Mouse (Mus musculus): Measurements from ENCODE around the gene Gmcl1. TPM values are rescaled to one million over a fixed set of nuclear protein-coding genes. Genes with fewer than 3 reads are reported as not detected.

Gene Gmcl1
- total and polyA plus RNA-seq, 3 experiments, result 15.9 to 67.0 (median 21.5) TPM

DNA sequence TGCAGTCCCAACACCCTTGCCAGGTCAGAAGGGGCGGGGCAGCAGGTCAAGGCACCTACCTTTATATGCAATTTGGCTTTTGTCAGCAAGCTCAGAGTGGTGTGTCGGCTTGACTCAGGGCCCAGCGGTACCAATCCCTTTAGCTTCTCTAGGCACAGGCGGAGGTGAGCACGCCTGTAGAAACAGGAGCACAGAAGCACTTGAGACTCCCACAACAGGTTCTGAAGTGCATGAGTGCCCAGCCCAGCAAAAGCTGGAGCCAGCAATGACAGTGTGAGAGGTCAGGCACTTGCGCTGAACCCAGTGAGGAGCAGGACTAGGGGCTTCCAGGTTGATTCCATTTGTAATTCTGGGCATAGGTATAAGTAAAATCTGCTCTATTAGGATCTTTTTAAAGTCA is 80.2 kb downstream of the Gmcl1 start:
- Histone ChIP-seq H3K4me3 (ENCODE audit: control insufficient read depth in 1 of 2, insufficient read depth in 1 of 2, low read depth in 2 of 2, low read length in 2 of 2) (no peak overlapping the region), H3K27me3 (ENCODE audit: control insufficient read depth in 1 of 2, insufficient read depth in 2 of 2, low read length in 2 of 2) (no peaks in the 10 kb centered on the region), H3K79me2 (ENCODE audit: control insufficient read depth, insufficient read depth, low read length, poor library complexity) (no peaks in the 10 kb centered on the region), H3K4me1 (ENCODE audit: control insufficient read depth in 1 of 2, insufficient read depth in 2 of 2, low read length in 2 of 2) (no peaks in the 10 kb centered on the region), H3K36me3 (ENCODE audit: control insufficient read depth in 1 of 2, insufficient read depth in 2 of 2, low read length in 2 of 2) (no peaks in the 10 kb centered on the region; a peak in 1 of 4 replicates), H3K27ac (ENCODE audit: control insufficient read depth, low read depth, low read length) (no peak overlapping the region), H3K9me3 (replicated peaks; ENCODE audit: insufficient read depth, low read length) (no peaks in the 10 kb centered on the region), H3K9ac (ENCODE audit: control insufficient read depth, low read depth, low read length, poor library complexity, severe bottlenecking) (no peak overlapping the region)
- DNase-seq (ENCODE audit: low read depth, low spot score), result no peak
- TF ChIP-seq MYB (IDR thresholded peaks at IDR 0.05; ENCODE audit: low read depth, low read length) (no peak), CHD2 (IDR thresholded peaks at IDR 0.05; ENCODE audit: low read length) (no peak), NRF1 (IDR thresholded peaks at IDR 0.05; ENCODE audit: insufficient read depth, low read depth, low read length, poor library complexity, severe bottlenecking) (no peak), ETS1 (IDR thresholded peaks at IDR 0.05; ENCODE audit: low read depth, low read length) (no peak), MAFK (IDR thresholded peaks at IDR 0.05; ENCODE audit: borderline replicate concordance, low read depth, low read length) (no peak), GABPA (IDR thresholded peaks at IDR 0.05; ENCODE audit: low read depth, low read length) (no peak), CHD1 (IDR thresholded peaks at IDR 0.05; ENCODE audit: low read depth, low read length) (no peak), ZNF384 (IDR thresholded peaks at IDR 0.05; ENCODE audit: low read depth, low read length) (no peak), RAD21 (IDR thresholded peaks at IDR 0.05; ENCODE audit: low read depth, low read length) (no peak)

DNA sequence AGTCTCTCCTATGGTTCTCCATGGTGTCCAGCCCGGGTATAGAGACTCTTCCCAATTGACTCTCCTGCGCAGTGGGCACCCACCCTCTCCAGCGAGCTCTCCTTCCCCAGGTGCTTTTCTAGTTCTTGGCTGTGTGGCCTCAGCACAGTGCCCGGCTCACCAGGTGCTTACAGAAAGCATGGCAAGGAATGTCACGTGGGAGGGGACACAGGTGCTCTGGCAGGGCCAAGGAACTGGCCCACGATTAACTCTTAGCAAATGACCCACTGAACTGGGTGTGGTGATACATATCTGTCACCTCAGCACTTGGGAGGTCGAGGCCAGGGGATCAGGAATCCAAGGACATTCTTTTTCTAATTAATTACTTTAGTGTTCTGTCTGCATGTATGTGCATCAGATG is 87.0 kb downstream of the Gmcl1 start:
- no peaks in the 10 kb centered on the region for H3K4me1 ChIP-seq (ENCODE audit: control insufficient read depth in 1 of 2, insufficient read depth in 2 of 2, low read length in 2 of 2)

DNA sequence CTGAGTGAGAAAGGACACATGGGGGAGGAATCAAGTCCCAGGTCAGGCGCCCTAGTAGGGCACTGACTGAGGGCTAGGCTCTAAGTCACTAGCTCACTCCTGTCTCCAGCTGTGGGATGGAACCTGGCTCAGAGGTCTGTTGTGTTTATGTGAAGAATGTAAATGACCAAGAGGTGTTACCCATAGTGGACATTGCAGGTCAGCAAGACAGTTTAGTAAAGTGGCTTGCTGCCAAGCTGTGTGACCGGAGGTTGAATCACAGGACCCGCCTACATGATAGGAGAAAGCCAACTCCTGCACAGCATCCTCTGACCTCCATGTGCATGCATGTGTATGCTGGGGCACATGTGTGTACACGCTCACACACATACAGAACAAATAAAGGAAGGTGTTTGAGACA is 87.6 kb downstream of the Gmcl1 start:
- TF ChIP-seq EP300 (IDR thresholded peaks at IDR 0.05; ENCODE audit: low read depth in 1 of 2, low read length in 2 of 2) (no peak), MEF2A (IDR thresholded peaks at IDR 0.05; ENCODE audit: extremely low read depth, insufficient replicate concordance, low read depth, low read length, poor library complexity, severe bottlenecking) (no peak), KAT2A (conservative IDR thresholded peaks at IDR 0.05; ENCODE audit: low read depth, low read length) (no peak), USF1 (IDR thresholded peaks at IDR 0.05; ENCODE audit: low read depth, low read length) (no peak), MAX (IDR thresholded peaks at IDR 0.05; ENCODE audit: low read length) (no peak), CTCF (IDR thresholded peaks at IDR 0.05 in 2 of 3, conservative IDR thresholded peaks at IDR 0.05 in 1 of 3; ENCODE audit: control insufficient read depth in 1 of 3, insufficient read depth in 1 of 3, low read depth in 2 of 3, low read length in 3 of 3, poor library complexity in 1 of 3, severe bottlenecking in 1 of 3) (no peak), CHD2 (IDR thresholded peaks at IDR 0.05; ENCODE audit: low read length) (no peak), NRF1 (IDR thresholded peaks at IDR 0.05; ENCODE audit: insufficient read depth, low read depth, low read length, poor library complexity, severe bottlenecking) (no peak), MAFK (IDR thresholded peaks at IDR 0.05; ENCODE audit: borderline replicate concordance, low read depth, low read length) (no peak)
- no peaks in the 10 kb centered on the region; a peak in 1 of 4 replicates for H3K36me3 ChIP-seq (ENCODE audit: control insufficient read depth in 1 of 2, insufficient read depth in 2 of 2, low read length in 2 of 2)
- no peak overlapping the region for H3K27ac ChIP-seq (ENCODE audit: control insufficient read depth, low read depth, low read length)
- no peak for DNase-seq (ENCODE audit: low read depth, low spot score)
- no peaks in the 10 kb centered on the region for H3K27me3 ChIP-seq (ENCODE audit: control insufficient read depth in 1 of 2, insufficient read depth in 2 of 2, low read length in 2 of 2)
- no peaks in the 10 kb centered on the region for H3K4me1 ChIP-seq (ENCODE audit: control insufficient read depth in 1 of 2, insufficient read depth in 2 of 2, low read length in 2 of 2)
- H3K9ac ChIP-seq (ENCODE audit: control insufficient read depth, low read depth, low read length, poor library complexity, severe bottlenecking), result no peak overlapping the region
- no peak overlapping the region for H3K4me3 ChIP-seq (ENCODE audit: control insufficient read depth in 1 of 2, insufficient read depth in 1 of 2, low read depth in 2 of 2, low read length in 2 of 2)
- H3K9me3 ChIP-seq (replicated peaks; ENCODE audit: insufficient read depth, low read length), result no peaks in the 10 kb centered on the region
- no peaks in the 10 kb centered on the region for H3K79me2 ChIP-seq (ENCODE audit: control insufficient read depth, insufficient read depth, low read length, poor library complexity)

More for the DNA sequence above, 87.0 kb downstream of the Gmcl1 start:
- Histone ChIP-seq H3K27me3 (ENCODE audit: control insufficient read depth in 1 of 2, insufficient read depth in 2 of 2, low read length in 2 of 2) (no peaks in the 10 kb centered on the region), H3K79me2 (ENCODE audit: control insufficient read depth, insufficient read depth, low read length, poor library complexity) (no peaks in the 10 kb centered on the region), H3K36me3 (ENCODE audit: control insufficient read depth in 1 of 2, insufficient read depth in 2 of 2, low read length in 2 of 2) (no peaks in the 10 kb centered on the region; a peak in 1 of 4 replicates), H3K27ac (ENCODE audit: control insufficient read depth, low read depth, low read length) (no peak overlapping the region), H3K9me3 (replicated peaks; ENCODE audit: insufficient read depth, low read length) (no peaks in the 10 kb centered on the region), H3K9ac (ENCODE audit: control insufficient read depth, low read depth, low read length, poor library complexity, severe bottlenecking) (no peak overlapping the region), H3K4me3 (ENCODE audit: control insufficient read depth in 1 of 2, insufficient read depth in 1 of 2, low read depth in 2 of 2, low read length in 2 of 2) (no peak overlapping the region)
- no peak for DNase-seq (ENCODE audit: low read depth, low spot score)
- TF ChIP-seq MAFK (IDR thresholded peaks at IDR 0.05; ENCODE audit: borderline replicate concordance, low read depth, low read length) (no peak), TBP (IDR thresholded peaks at IDR 0.05; ENCODE audit: low read depth, low read length) (no peak), USF1 (IDR thresholded peaks at IDR 0.05; ENCODE audit: low read depth, low read length) (no peak), ETS1 (IDR thresholded peaks at IDR 0.05; ENCODE audit: low read depth, low read length) (no peak), POLR2AphosphoS2 (IDR thresholded peaks at IDR 0.05; ENCODE audit: low read length) (no peak)

Data from MEL (cell line).